Mouse (Mus musculus): ENCODE measurements at regions not wholly inside any gene's neighbourhood (a gene's known extent, or its start where the extent isn't known, plus 50 kb on each side); places are given as distances from the start of the nearest gene placed in this dataset.
A peak's percentile ranks its signal among the peaks of the same experiment; 100 is the strongest.

DNA sequence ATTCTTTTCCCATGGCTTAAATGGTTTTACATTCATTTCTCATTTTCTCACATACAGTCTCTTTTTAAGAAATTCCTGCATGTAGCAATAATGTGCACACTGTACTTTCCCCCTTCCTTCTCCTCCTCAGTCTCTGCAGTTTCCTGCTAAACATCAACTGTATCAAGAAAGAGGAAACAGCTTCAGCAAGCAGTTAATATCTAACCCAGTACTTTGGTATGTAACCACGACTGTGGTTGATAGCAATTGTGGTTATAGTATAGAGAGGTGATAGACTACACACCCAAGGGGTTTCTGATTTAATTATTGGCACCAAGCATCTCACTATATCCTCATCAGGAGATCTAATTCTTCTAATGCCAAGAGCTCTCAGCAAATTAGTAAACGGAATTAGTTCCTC lies 52.8 kb upstream of the Eci2 start:
- no peak for DNase-seq (ENCODE audit: low read depth)

DNA sequence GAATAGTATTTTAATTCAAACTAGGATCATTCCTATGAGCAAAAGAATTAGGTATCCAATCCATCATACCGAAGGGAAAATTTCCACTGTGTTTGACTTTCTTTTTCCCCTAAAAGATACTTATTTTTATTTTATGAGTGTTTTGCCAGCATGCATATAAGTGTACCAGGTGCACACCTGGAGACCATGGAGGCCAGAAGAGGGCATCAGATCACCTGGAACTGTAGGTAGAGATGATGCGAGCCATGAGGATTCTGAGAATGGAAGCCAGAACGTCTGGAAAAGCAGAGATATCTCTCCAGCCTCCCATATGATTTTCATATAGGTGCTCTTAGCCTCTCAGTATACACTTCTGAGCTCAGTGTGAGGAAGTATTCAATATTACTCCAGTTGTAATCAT lies 58.5 kb upstream of the Eci2 start:
- DNase-seq (ENCODE audit: low read depth), result no peak

DNA sequence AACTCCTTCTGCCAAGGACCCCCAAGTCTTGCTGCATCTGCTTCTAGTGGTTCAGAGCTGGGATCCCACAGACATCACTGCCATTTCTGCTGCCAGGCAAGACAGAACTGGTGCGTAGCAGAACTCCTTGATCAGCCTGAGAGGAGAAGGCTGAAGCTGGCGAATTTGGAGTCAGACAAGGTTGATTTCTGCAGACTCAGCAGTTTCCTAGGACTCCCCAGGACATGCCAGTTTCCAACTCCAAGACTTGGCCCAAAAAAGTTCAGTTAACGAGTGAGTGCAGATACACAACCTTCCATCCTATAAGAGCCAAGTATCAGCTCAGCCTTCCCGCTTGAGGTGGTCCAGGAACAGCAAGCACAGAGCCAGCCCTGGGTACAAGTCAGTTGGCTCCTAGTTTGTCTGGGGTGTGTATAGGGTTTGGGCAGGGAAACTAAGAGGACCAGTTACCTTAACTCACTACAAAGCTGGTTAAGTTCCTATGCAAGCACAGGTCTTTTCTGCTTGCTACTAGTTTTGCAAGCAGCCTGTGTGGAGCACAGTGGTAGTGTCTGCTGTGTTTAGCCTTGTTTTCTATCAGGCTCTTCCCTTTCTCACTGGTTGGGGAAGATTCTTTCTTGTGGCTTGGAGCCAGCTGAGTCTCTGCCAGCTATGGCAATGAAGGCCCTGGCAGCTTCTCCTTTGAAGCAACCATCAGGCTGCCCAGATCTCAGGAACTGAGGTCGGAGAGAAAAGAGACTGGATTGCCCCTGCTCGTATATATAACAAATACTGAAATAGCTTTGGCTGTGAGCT lies 60.5 kb upstream of the Eci2 start:
- no peak for DNase-seq (ENCODE audit: low read depth)

DNA sequence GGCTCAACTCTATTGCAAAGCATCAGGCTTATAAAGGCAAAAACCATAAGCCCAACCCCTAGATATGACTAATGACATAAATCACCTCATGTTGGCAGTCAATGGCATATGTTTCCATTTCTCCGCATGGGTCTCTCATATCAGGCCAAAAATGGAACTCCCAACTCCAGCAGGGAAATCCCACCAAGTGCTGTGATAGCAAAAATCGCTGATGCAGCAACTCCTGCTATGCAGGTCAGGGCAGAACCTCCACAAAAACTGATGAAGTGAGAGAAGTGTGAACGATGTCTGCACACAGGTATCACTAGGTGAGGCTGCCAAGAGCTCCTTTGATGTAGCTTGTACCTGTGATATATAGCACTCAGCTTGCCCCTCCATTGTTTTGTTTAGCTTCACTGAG lies 64.3 kb upstream of the Eci2 start:
- no peak for DNase-seq (ENCODE audit: low read depth)

DNA sequence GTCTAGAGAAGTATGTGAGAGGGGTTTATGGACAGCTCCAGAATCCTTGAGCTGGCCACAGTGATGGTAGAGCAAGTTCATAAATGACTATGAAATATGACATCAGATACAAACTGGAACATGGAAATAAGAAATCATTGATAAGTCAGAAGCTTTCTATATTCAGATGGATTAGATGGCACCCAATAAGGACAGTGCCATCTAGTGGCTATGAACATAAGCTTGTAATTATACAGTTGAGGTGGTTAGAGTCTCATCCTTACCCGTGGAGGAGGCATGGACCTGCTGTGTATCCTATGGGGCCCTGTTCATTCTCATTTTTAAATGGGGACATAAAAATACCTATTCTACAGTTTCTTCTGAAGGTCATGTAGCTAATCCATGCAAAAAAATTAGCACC lies 92.9 kb upstream of the Eci2 start:
- DNase-seq (ENCODE audit: low read depth), result no peak

DNA sequence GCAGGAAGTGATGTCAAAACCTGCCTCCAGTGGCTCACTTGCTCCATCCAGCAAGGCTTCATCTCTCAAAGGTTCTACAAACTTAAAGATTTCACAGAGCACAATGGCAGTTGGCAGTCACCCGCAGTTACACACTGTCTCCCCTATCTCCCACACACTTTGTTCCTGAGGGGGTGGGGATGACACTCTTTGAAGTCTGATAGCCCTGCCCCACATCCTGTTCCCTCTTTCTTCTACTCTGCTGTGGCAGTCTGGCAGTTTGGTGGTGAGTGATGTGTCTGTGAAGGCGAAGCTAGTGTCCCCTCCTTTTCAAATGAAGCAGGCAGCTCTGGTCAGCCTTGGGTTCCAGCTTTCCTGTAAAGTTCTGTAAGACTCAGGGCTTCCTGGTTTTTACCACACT lies 102.6 kb upstream of the Eci2 start:
- no peak for DNase-seq (ENCODE audit: low read depth)

DNA sequence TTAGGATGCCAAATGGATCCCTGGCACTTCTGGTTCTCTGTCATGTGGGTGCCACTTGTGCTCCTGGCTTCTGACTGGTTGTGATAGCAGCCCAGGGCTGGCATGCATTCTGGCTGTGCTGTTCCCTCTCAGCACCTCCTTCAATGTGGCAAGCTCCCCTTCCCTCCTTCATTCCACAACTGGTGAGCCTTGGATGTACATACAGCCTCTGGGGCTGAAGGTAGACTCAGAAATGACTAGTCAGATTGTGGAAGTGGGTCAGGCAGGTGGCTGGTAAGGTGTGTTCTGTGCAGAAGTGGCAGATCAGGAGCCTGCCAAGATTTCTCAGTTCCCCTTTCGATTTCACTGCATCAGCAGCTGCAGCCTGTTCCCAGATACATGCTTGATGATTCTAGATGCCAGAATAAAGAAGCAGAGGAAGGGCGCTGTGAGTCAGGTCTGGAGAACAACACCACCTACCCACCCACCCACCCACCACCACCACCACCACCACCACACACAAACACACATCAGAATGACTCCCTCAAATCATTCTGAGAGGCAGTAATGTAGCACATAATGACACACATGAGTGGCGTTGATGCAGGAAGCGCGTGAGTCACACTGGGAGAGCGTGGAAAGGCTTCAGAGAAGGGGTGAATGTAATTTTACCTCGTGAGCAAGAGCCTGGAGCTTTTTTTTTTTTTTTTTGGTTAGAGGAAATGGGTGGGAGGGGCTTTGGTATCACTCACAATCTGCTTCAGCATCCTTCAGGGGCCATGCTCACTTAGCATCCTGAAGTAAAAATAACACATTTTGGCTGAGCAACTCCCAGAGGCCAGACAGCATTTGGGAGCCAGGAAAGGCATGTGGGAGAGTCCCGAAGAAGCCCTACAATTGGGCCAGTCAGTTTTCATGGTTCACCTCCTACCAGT lies 104.6 kb upstream of the Eci2 start:
- DNase-seq (ENCODE audit: low read depth), result no peak

DNA sequence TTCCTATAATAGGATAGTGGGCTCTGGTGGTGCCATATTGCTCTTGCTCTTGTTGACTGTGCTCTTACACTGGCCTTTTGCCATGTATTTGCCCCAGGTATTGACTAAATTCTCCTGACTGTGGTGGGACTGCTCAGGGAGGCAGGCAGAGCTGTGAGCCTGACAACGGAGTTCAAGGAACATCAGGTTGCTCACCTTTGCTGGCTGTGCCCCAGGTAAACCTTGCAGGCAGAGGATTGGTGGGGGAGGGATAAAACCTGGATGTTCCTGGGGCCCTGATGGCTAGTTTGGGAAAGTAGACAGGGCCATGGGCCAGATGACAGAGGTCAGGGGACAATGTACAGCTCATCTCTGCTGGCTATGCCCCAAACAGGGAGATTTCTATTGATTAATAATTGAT lies 124.7 kb upstream of the Eci2 start:
- no peak for DNase-seq (ENCODE audit: low read depth)

DNA sequence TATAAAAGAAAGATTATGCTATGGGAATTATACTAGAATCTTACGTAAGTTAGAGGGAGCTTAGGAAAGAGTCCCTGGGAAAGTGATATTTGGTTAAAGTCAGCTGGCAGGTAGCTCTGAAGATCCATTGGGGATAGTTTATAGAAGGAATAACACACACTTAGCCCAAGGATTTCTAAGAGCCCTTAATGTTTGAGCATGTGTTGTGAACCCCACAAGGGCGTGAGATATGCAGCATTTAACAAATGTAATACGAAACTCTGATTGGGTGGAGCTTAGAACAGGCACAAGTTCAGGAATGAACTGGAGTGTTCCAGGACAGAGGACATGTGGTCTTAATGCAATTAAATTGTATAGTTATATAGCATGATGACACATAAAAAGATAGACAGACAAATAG lies 132.6 kb upstream of the Eci2 start:
- DNase-seq (ENCODE audit: low read depth), result no peak

DNA sequence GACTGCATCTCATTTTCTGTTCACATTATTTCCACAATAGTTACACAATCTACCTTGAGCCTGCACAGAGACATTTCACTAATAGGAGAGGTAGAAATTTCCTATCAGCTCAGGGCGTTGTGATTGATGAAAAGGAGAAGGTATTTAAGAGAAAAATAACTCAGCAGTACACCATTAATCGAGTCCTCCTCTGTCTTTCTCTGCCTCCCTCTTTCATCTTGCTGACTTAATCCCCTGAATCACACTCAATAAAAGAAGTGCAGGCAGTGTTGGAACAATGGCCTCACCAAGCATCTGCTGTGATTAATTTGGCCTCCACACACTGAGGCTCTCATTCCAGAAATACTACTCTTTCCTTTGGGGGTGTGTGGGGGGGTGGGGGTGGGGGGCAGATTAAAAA lies 133.9 kb upstream of the Eci2 start:
- DNase-seq (ENCODE audit: low read depth), result no peak

DNA sequence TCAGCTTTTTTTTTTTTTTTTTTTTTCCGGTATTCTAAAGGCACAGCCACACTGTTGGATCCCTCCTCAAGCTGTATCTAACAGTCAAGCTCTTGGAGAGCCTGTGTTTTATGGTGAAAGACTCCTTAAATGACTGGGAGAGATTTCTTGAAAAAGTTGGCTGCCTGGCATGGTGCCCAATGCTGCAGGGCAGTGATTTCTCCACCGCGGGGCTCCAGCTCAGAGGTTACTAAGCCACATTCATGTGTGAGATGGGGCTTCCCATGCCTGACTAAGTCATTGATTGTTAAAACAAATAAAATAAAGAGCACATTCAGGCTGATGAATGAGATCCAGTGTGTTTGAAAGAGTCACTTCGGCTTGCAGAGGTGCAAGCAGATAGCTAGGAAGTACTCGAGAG lies 139.2 kb upstream of the Eci2 start:
- DNase-seq (ENCODE audit: low read depth), result no peak

DNA sequence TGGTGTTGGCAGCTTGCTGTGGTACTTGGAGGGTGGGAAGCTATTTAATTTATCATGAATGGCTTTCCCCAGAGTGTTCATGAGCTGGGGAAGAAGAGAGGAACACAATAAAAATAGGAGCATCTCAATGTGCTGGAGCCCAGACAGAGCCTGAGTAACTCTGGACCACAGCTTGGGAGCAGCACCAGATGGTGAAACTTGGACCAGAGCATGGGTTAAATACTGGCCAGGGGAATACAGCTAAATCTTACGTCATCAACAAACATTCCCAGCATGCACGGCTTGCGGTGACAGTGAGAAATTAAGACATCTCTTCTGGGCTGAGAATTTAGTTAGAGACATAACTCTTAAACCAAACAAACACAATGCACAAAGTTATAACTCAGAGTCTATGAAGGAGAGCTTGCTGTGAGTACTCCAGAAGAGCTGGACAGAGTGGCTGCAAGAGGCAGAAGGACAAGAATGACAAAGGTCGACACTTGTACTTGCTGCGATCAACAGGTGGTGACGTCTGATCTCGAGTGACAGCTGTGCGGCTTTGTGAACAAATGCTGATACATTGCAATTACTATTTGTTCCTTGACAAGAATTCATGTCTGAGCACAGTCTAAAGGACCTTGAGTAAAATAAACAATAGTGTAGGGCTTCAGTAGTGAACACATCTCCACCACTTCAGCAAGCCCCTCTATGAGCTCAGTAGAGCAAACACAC lies 140.1 kb upstream of the Eci2 start:
- DNase-seq (ENCODE audit: low read depth), result no peak

DNA sequence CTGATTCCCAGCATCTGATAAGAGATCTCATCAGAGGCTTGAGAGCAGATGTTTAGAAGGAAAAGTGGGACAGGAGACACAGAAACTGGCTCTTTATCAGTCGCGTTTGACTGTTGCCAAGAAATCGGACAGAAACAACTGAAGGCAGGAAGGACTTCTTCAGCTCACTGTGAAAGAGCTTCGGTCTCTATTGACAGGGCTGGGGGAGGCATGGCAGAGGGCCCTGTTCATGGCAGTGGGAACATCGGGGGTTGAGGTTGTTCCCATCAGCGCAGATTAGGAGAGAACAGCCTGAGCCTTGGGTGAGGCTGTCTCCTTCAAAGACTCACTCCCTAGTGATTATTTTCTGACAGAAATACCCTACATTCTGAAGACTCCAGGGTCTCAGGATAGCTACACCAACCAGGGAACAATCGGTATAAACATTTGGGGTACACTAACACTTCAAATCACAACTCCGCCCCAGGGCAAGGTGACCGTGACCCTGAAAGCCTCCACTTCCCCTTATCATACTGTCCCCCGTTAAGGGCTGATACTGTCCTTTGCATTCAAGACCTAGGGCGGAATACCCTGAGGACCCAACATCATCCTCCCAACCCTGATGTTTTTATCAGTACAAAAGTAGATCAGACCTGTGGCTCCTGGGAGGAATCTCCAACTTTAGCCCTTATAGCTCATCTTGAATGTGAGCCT lies 144.8 kb upstream of the Eci2 start:
- no peak for DNase-seq (ENCODE audit: low read depth)

DNA sequence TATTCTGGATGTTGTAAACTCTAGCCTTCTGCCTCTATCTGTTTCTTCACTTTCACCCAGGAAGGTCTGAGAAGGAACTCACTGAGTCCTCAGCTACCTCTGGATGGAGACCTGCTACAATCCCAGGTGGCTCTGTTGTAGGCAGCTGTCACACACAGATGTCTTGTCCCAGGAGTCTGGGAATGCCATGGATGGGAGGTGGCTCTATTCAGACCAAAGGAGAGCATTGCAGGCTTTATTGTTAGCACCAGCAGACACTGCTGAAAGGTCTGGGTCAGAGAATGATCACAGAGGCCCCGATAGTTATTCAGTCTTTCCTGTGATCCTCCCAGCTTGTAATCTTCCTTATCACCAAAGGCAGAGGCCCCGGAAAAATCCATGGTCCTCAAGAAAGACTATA lies 146.6 kb upstream of the Eci2 start:
- no peak for DNase-seq (ENCODE audit: low read depth)

DNA sequence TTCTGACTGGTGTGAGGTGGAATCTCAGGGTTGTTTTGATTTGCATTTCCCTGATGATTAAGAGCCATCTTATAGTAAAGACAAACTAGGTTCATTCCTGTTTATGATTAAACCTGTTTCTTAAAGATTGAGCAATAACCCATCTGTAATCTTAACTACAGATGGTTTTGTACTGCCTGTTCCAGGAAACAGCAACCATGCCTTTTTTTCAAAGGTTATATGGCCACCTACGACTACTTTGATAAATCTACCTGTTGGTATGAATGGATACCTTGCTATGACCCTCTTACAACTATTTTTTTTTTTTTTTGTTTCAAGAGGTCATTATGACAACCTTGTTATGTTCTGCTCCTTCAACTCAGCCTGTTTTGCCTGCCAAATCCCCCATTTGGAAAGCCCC lies 148.7 kb upstream of the Eci2 start:
- DNase-seq (ENCODE audit: low read depth), result no peak

DNA sequence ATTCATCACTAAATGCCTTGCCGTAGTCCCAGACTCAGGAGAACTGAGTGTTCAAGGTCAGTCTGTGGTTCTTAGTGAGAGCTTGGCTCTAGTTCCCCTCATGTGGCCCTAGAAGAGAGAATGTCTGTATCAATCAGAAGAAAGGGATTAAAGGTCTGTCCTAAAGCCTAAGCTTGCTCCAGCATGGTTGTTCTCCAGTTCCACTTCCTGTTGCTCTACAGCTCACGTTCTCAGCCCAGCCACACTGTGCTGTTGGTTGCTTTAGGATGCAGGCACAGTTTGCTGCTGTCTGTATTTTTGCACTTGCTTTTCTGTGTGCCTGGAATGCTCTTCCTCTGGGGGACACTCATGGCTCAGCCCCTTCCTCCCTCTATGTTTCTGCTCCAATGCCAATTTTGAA lies 150.4 kb upstream of the Eci2 start:
- no peak for DNase-seq (ENCODE audit: low read depth)

DNA sequence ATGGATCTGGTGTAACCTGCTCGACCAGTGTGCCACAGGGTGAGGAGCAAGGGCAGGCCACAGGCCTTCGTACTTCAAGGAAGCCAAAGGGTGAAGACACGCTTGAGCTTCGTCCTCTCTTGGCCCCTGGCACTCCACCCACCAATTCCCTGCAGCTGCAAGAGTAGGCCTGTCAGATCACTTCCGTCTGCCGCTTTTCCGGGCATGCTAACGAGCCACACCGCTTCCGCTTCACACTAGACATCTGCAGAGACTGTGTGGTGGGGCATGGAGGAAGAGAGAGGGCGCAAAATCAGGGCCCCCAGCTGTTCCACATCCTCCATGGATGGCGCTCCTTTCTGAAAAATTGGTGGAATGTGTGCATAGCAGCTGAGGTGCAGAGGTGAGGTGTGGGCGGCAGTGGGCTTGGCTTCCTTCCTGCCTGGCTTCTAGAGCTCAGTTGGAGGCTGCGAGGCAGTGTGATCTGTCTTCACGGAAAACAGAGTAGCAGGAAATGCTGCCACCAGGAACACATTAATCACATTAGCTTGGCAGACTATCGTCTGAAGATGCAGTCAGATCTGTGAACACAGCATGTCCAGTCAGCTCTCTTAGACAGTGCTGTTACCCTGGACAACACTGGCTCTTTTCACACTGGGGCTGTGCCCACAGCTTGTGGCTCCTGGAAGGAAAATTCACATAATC lies 162.3 kb upstream of the Eci2 start:
- DNase-seq (ENCODE audit: low read depth), result peak; percentile 52

DNA sequence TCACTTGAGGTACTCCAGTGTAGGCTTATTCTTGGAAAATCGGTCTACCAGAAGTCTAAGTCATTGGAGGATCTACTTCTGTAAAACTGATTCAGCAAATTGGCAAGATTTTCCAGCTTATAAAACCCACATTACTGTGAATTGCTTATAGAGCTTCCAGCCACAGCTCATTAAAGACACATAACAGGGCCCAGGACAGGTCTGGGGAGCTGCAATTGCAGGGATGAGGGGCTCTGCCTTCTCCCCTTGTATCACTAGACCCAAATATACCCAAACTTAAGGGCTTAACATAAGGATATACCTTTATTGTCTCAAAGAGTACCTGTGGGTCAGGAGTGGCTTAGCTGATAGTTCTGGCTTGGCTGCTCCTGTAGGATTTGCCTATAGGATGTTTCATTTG lies 175.2 kb upstream of the Eci2 start:
- no peak for DNase-seq (ENCODE audit: low read depth)

DNA sequence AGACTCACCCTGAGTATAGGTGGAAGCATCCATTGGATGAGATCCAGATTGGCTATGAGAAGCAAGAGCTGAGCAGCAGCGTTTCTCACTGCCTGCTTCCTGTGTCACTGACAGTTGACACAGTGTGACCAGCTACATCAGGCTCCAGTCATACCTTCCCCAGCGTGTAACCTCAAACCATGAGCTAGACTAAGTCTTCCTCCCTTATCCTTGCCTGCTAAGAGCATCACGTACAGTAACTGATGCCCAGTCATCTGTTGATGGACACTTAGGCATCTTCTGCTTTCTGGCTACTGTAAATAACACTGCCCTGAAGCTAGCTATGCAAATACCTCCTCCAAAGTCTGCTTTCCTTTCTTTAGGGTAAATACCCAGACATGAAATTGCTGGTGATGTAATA lies 181.4 kb upstream of the Eci2 start:
- no peak for DNase-seq (ENCODE audit: low read depth)

DNA sequence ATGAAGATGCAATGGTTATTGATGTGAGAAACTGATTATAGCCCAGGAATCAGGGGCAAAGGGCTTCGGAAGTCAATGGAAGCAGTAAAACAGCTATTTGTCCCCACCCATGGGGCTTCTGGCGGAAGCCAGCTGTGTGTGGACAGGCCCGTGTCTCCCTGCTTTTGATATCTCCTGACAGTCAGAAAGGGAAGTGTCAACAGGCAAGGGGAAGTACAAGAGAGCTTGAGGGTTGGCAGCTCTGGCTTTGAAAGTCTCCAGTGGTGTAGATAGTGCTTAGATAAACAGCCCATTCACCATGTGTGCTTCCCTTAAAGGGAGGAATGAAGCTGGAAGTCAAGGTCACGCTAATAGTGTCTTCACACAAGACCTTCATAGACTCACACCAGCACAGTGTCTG lies 182.7 kb upstream of the Eci2 start:
- DNase-seq (ENCODE audit: low read depth), result no peak

DNA sequence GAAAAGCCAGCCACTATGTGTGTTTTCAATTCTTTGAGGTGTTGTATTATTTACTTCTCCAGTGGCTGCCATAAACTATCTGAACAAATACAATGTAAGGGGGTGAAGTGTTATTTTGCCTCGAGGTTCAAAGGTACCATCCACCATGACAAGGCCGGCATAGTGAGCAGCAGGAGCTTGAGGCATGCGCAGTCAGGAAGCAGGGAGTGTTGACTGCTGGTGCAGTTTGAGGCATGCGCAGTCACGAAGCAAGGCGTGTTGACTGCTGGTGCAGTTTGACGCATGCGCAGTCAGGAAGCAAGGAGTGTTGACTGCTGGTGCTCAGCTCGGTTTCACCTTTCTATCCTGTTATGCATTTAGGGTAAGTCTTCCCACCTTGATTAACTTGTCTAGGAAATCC lies 184.9 kb upstream of the Eci2 start:
- DNase-seq (ENCODE audit: low read depth), result no peak

All from gonadal fat pad, adult 2 months (tissue).